Mouse (Mus musculus) spleen, adult 2 months (tissue): ENCODE measurements at regions not wholly inside any gene's neighbourhood (a gene's known extent, or its start where the extent isn't known, plus 50 kb on each side); places are given as distances from the start of the nearest gene placed in this dataset.

Experiments used
- DNase-seq, 2 experiments: peaks; one replicate each; pipeline versions ENCODE4 v3.0.0 to v3.0.0-alpha.2; 2012 to 2021; ENCODE audit warnings: low spot score in 2 of 2, low read depth in 1 of 2
- H3K27ac ChIP-seq: fragments of 200-500 bp; 2 replicates; pipeline ENCODE4 v1.5.1; 2012; ENCODE audit warnings: low read length, inconsistent platforms; ENCODE audit not compliant: insufficient read depth
- H3K27me3 ChIP-seq: fragments of 200-500 bp; 2 replicates; pipeline ENCODE4 v1.6.1; 2012; ENCODE audit warnings: mild to moderate bottlenecking, moderate library complexity, low read length, inconsistent platforms; ENCODE audit not compliant: control insufficient read depth, insufficient read depth
- H3K36me3 ChIP-seq: fragments of 200-500 bp; 2 replicates; pipeline ENCODE4 v1.6.1; 2012; ENCODE audit warnings: mild to moderate bottlenecking, low read length, inconsistent platforms; ENCODE audit not compliant: control insufficient read depth, insufficient read depth
- H3K4me1 ChIP-seq: fragments of 200-500 bp; 2 replicates; pipeline ENCODE4 v1.6.1; 2011; ENCODE audit warnings: inconsistent platforms; ENCODE audit not compliant: control insufficient read depth, insufficient read depth, insufficient read length
- H3K4me3 ChIP-seq: fragments of 200-500 bp; 2 replicates; pipeline ENCODE4 v1.5.1; 2011; ENCODE audit warnings: mild to moderate bottlenecking, inconsistent platforms; ENCODE audit not compliant: insufficient read depth, insufficient read length; ENCODE audit errors: extremely low read depth
- CTCF ChIP-seq: fragments of 200-500 bp; IDR thresholded peaks from 2 replicates; pipeline ENCODE4 v1.5.1; 2011; ENCODE audit warnings: mild to moderate bottlenecking, inconsistent platforms; ENCODE audit not compliant: insufficient read depth, insufficient read length, insufficient replicate concordance; ENCODE audit errors: extremely low read depth
- POLR2A ChIP-seq: fragments of 200-500 bp; IDR thresholded peaks from 2 replicates; pipeline ENCODE4 v1.6.1; 2011; ENCODE audit warnings: low read depth, low read length, inconsistent platforms
- WGBS: fragments of 180-500 bp; shearing (Covaris S2); methylation state at CpG from one replicate; pipeline ENCODE4 v1.1.7; 2018; 5-methylcytosine and 5-hydroxymethylcytosine counted together

DNA sequence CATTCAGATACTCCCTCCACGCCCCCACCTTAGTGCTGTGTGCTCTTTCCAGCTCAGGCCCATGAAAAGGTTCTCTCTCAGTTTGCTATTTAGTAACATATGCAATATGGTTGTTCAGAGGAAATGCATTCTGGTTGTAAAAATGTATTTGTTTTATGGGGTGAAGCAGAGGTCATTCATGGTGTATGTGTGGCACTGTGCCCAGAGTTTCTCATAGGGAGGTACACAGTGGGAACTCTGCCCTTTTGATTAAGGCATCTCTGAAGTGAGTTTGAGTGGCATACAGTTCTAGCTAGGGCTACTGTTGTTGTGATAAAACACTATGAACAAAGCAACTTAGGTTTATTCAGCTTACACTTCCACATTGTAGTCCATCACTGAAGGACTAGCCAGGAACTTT lies 121.7 kb upstream of the A230072I06Rik start:
- no peaks in the 10 kb centered on the region for H3K36me3 ChIP-seq
- WGBS = 92% methylated on average over 1 of the region's 1 CpGs
- TF ChIP-seq CTCF = no peak
- TF ChIP-seq POLR2A = no peak
- no peaks in the 10 kb centered on the region for H3K27me3 ChIP-seq
- no peaks in the 10 kb centered on the region for H3K4me1 ChIP-seq
- H3K4me3 ChIP-seq = no peak overlapping the region
- H3K27ac ChIP-seq = no peak overlapping the region
- DNase-seq = no peak

GRCm38 (mm10) chr8:12158188-12158587 lies 120.4 kb upstream of the A230072I06Rik start:
- Histone ChIP-seq H3K27me3 (no peaks in the 10 kb centered on the region), H3K27ac (no peak overlapping the region), H3K4me1 (no peaks in the 10 kb centered on the region), H3K4me3 (no peak overlapping the region), H3K36me3 (no peaks in the 10 kb centered on the region)
- 52% methylated on average over 9 of the region's 9 CpGs for WGBS
- no peak for DNase-seq
- TF ChIP-seq CTCF (no peak), POLR2A (no peak)

- H3K27ac ChIP-seq = no peak overlapping the region
- TF ChIP-seq POLR2A (no peak), CTCF (no peak)
- 33% methylated on average over 22 of the region's 22 CpGs for WGBS
- no peaks in the 10 kb centered on the region for H3K36me3 ChIP-seq
- H3K27me3 ChIP-seq = no peaks in the 10 kb centered on the region
- no peaks in the 10 kb centered on the region for H3K4me1 ChIP-seq
- H3K4me3 ChIP-seq = no peak overlapping the region
- no peak for DNase-seq
Measured at GRCm38 (mm10) chr8:12162921-12163705, 115.5 kb upstream of the A230072I06Rik start.

DNA sequence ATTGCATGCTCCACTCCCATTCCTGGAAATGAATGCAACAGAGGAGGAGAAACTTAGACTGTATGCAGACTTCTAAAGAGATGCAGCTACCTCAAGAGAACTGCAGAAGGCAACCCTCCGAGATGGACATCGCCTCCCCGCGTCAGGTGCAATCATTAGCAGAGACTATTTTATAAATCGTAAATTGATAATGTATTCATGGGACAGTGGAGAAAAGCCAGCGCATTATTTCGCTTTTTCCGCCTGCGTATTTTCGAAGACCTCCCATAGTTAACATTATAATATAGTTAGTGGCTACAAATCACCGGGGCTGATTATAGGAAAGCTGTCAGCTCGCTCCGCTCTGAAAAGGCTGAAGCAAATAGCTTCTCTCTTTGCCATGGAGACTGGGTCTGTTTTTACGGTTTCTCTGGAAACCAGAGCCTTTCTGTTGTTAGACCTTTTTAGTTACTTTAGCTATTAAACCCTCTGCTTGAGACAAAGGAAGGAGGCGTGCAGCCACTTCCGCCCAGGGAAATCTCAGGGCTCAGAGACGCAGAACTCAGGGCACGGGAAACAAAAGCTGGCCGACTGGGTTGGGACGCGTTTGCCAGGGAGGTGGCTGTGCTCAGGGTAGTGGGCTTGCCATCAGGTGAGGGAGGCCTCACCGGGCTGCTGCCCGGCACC lies 113.0 kb upstream of the A230072I06Rik start:
- 82% methylated on average over 23 of the region's 23 CpGs for WGBS
- DNase-seq = no peak
- Histone ChIP-seq H3K4me1 (no peaks in the 10 kb centered on the region), H3K27me3 (no peaks in the 10 kb centered on the region), H3K36me3 (no peaks in the 10 kb centered on the region), H3K4me3 (no peak overlapping the region), H3K27ac (no peak overlapping the region)
- TF ChIP-seq CTCF (no peak), POLR2A (no peak)

- Histone ChIP-seq H3K4me1 (no peaks in the 10 kb centered on the region), H3K27ac (no peak overlapping the region), H3K36me3 (no peaks in the 10 kb centered on the region), H3K27me3 (no peaks in the 10 kb centered on the region), H3K4me3 (no peak overlapping the region)
- TF ChIP-seq POLR2A (no peak), CTCF (no peak)
- no peak for DNase-seq
- 85% methylated on average over 12 of the region's 12 CpGs for WGBS
Measured at GRCm38 (mm10) chr8:12171788-12172187, 106.8 kb upstream of the A230072I06Rik start.

GRCm38 (mm10) chr8:12175496-12175895 lies 103.1 kb upstream of the A230072I06Rik start:
- no peaks in the 10 kb centered on the region for H3K36me3 ChIP-seq
- no peak overlapping the region for H3K4me3 ChIP-seq
- TF ChIP-seq CTCF (no peak), POLR2A (no peak)
- no peak overlapping the region for H3K27ac ChIP-seq
- WGBS = 77% methylated on average over 13 of the region's 13 CpGs
- no peak for DNase-seq
- no peaks in the 10 kb centered on the region for H3K4me1 ChIP-seq
- no peaks in the 10 kb centered on the region for H3K27me3 ChIP-seq

DNA sequence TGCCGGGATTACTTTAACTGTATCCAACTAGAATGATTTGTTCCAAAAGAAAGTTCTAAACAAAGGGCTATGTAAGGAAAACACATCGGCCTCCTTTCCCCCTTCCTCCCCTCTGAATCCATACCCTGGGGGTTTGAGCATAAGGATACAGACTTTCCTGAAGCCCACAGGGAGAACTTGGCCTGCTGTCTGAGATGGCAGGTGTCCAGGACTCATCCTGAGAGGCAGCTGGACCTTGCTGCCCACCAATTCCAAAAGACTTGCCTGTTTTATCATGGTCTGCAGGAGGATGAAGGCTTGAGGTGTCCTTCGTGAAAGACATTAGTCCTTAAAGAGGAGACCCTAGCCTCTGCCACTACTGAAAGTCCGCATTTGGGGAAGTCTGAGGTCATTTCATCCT lies 94.0 kb upstream of the A230072I06Rik start:
- no peak for DNase-seq
- 88% methylated on average over 4 of the region's 4 CpGs for WGBS
- Histone ChIP-seq H3K4me1 (no peaks in the 10 kb centered on the region), H3K4me3 (no peak overlapping the region), H3K27ac (no peak overlapping the region), H3K36me3 (no peaks in the 10 kb centered on the region), H3K27me3 (no peaks in the 10 kb centered on the region)
- TF ChIP-seq POLR2A (no peak), CTCF (no peak)
